Mouse (Mus musculus): Measurements from ENCODE around the gene BC030867. TPM values are rescaled to one million over a fixed set of nuclear protein-coding genes. Genes with fewer than 3 reads are reported as not detected.
A peak's percentile ranks its signal among the peaks of the same experiment; 100 is the strongest.

BC030867 gene
- 13.1 and 13.5 TPM in 2 replicates for polyA plus RNA-seq (2015; fragmentation: Nextera tagmentation; extraction: Ambion mirVana)

- under 1% methylated on average over 41 of the region's 41 CpGs for WGBS
- peak; percentile 69 for ATAC-seq
- Histone ChIP-seq H3K4me1 (replicated peaks) (peaks cover 21% of the 10 kb centered on the region), H3K27me3 (replicated peaks) (no peaks in the 10 kb centered on the region), H3K9me3 (no peaks in the 10 kb centered on the region), H3K4me2 (replicated peaks) (peak within 1 kb of the TSS; percentile 90), H3K36me3 (no peaks in the 10 kb centered on the region), H3K27ac (peak within 1 kb of the TSS; percentile 48; the same call in 1 of the 2 replicates), H3K9ac (peak within 1 kb of the TSS; percentile 68), H3K4me3 (replicated peaks) (peak within 1 kb of the TSS; percentile 73)
These were observed at the start of gene BC030867 for GRCm38 (mm10) chr11:102248630-102249230. Gene BC030867, plus strand, starts transcription at chr11:102248882.

- Histone ChIP-seq H3K4me1 (replicated peaks) (0 out of 2 replicates have a peak, but pooled peaks cover 5% of the 10 kb centered on the region), H3K27me3 (replicated peaks) (no peaks in the 10 kb centered on the region), H3K36me3 (peaks cover 51% of the 10 kb centered on the region), H3K4me2 (replicated peaks) (no peak overlapping the region), H3K9me3 (no peaks in the 10 kb centered on the region), H3K9ac (no peak overlapping the region), H3K27ac (no peak overlapping the region), H3K4me3 (replicated peaks) (no peak overlapping the region)
- no peak for ATAC-seq
- WGBS = 31% methylated on average over 9 of the region's 9 CpGs
These were observed 48.8 kb upstream of the BC030867 start for GRCm38 (mm10) chr11:102199856-102200255.

- no peak overlapping the region for H3K9ac ChIP-seq
- no peak; the same call in 1 of the 2 replicates for ATAC-seq
- peaks cover 45% of the 10 kb centered on the region for H3K36me3 ChIP-seq
- no peaks in the 10 kb centered on the region for H3K27me3 ChIP-seq (replicated peaks)
- H3K4me3 ChIP-seq (replicated peaks) = no peak overlapping the region
- H3K9me3 ChIP-seq = no peaks in the 10 kb centered on the region
- 0 out of 2 replicates have a peak, but pooled peaks cover 5% of the 10 kb centered on the region for H3K4me1 ChIP-seq (replicated peaks)
- H3K4me2 ChIP-seq (replicated peaks) = no peak overlapping the region
- WGBS = 72% methylated on average over 12 of the region's 12 CpGs
- no peak overlapping the region for H3K27ac ChIP-seq
These were observed 47.3 kb upstream of the BC030867 start for GRCm38 (mm10) chr11:102201408-102201821.

- Histone ChIP-seq H3K9me3 (no peaks in the 10 kb centered on the region), H3K27ac (no peak overlapping the region; the same call in 1 of the 2 replicates), H3K4me1 (replicated peaks) (peaks cover 39% of the 10 kb centered on the region), H3K4me2 (replicated peaks) (no peak overlapping the region), H3K27me3 (replicated peaks) (no peaks in the 10 kb centered on the region), H3K36me3 (peaks cover 30% of the 10 kb centered on the region), H3K9ac (no peak overlapping the region), H3K4me3 (replicated peaks) (no peak overlapping the region)
- WGBS = 72% methylated on average over 30 of the region's 30 CpGs
- no peak for ATAC-seq
These were observed 42.2 kb upstream of the BC030867 start for GRCm38 (mm10) chr11:102206481-102206880.

- peak overlapping the region; percentile 25 for H3K27ac ChIP-seq
- WGBS = 41% methylated on average over 11 of the region's 11 CpGs
- H3K27me3 ChIP-seq (replicated peaks) = no peaks in the 10 kb centered on the region
- H3K9ac ChIP-seq = no peak overlapping the region
- peak overlapping the region; percentile 26; the same call in 1 of the 2 replicates for H3K4me2 ChIP-seq (replicated peaks)
- peaks cover 46% of the 10 kb centered on the region for H3K4me1 ChIP-seq (replicated peaks)
- H3K9me3 ChIP-seq = no peaks in the 10 kb centered on the region
- peak; percentile 27 for ATAC-seq
- peaks cover 22% of the 10 kb centered on the region for H3K36me3 ChIP-seq
- H3K4me3 ChIP-seq (replicated peaks) = no peak overlapping the region
These were observed 40.6 kb upstream of the BC030867 start for GRCm38 (mm10) chr11:102207825-102208777.

GRCm38 (mm10) chr11:102208846-102209245 is 39.8 kb upstream of the BC030867 start:
- peak overlapping the region; percentile 8; the same call in 1 of the 2 replicates for H3K27ac ChIP-seq
- H3K4me1 ChIP-seq (replicated peaks) = peaks cover 53% of the 10 kb centered on the region
- H3K36me3 ChIP-seq = peaks cover 18% of the 10 kb centered on the region
- no peak overlapping the region for H3K9ac ChIP-seq
- H3K9me3 ChIP-seq = no peaks in the 10 kb centered on the region
- H3K27me3 ChIP-seq (replicated peaks) = no peaks in the 10 kb centered on the region
- ATAC-seq = no peak
- H3K4me2 ChIP-seq (replicated peaks) = 0 out of 2 replicates have a peak overlapping the region, but pooled peaks have one; percentile 9
- 28% methylated on average over 4 of the region's 4 CpGs for WGBS
- no peak overlapping the region for H3K4me3 ChIP-seq (replicated peaks)

- H3K4me3 ChIP-seq (replicated peaks) = no peak overlapping the region
- H3K4me2 ChIP-seq (replicated peaks) = no peak overlapping the region
- H3K9ac ChIP-seq = no peak overlapping the region
- peaks cover 11% of the 10 kb centered on the region for H3K36me3 ChIP-seq
- WGBS = 35% methylated on average over 2 of the region's 2 CpGs
- ATAC-seq = no peak
- no peak overlapping the region for H3K27ac ChIP-seq
- H3K27me3 ChIP-seq (replicated peaks) = no peaks in the 10 kb centered on the region
- H3K4me1 ChIP-seq (replicated peaks) = peaks cover 62% of the 10 kb centered on the region
- H3K9me3 ChIP-seq = no peaks in the 10 kb centered on the region
These were observed 38.9 kb upstream of the BC030867 start for GRCm38 (mm10) chr11:102209742-102210141.

- no peak for ATAC-seq
- WGBS = 73% methylated on average over 3 of the region's 3 CpGs
- H3K27ac ChIP-seq = no peak overlapping the region
- no peak overlapping the region for H3K4me3 ChIP-seq (replicated peaks)
- no peak overlapping the region for H3K4me2 ChIP-seq (replicated peaks)
- H3K36me3 ChIP-seq = peaks cover 8% of the 10 kb centered on the region
- H3K9ac ChIP-seq = no peak overlapping the region
- no peaks in the 10 kb centered on the region for H3K27me3 ChIP-seq (replicated peaks)
- no peaks in the 10 kb centered on the region for H3K9me3 ChIP-seq
- H3K4me1 ChIP-seq (replicated peaks) = peaks cover 66% of the 10 kb centered on the region
These were observed 38.5 kb upstream of the BC030867 start for GRCm38 (mm10) chr11:102210185-102210584.

GRCm38 (mm10) chr11:102211011-102211410 is 37.7 kb upstream of the BC030867 start:
- Histone ChIP-seq H3K4me2 (replicated peaks) (0 out of 2 replicates have a peak overlapping the region, but pooled peaks have one; percentile 2), H3K36me3 (peaks cover 7% of the 10 kb centered on the region), H3K9ac (no peak overlapping the region), H3K4me1 (replicated peaks) (peaks cover 74% of the 10 kb centered on the region), H3K27me3 (replicated peaks) (no peaks in the 10 kb centered on the region), H3K27ac (no peak overlapping the region), H3K4me3 (replicated peaks) (no peak overlapping the region), H3K9me3 (no peaks in the 10 kb centered on the region)
- no peak for ATAC-seq
- WGBS = 29% methylated on average over 5 of the region's 5 CpGs

- H3K4me2 ChIP-seq (replicated peaks) = no peak overlapping the region
- no peak overlapping the region for H3K9ac ChIP-seq
- H3K27ac ChIP-seq = no peak overlapping the region
These were observed 36.7 kb upstream of the BC030867 start for GRCm38 (mm10) chr11:102211936-102212341.

GRCm38 (mm10) chr11:102214430-102215156 is 34.1 kb upstream of the BC030867 start:
- Histone ChIP-seq H3K9me3 (no peaks in the 10 kb centered on the region), H3K27me3 (replicated peaks) (no peaks in the 10 kb centered on the region), H3K4me2 (replicated peaks) (peak overlapping the region; percentile 95), H3K9ac (no peak overlapping the region), H3K4me3 (replicated peaks) (no peak overlapping the region), H3K27ac (peak overlapping the region; percentile 74), H3K36me3 (no peaks in the 10 kb centered on the region), H3K4me1 (replicated peaks) (peaks cover 82% of the 10 kb centered on the region)
- ATAC-seq = no peak
- 27% methylated on average over 10 of the region's 10 CpGs for WGBS

More at GRCm38 (mm10) chr11:102211936-102212341, 36.7 kb upstream of the BC030867 start:
- H3K4me3 ChIP-seq (replicated peaks) = no peak overlapping the region
- no peaks in the 10 kb centered on the region for H3K36me3 ChIP-seq
- peaks cover 80% of the 10 kb centered on the region for H3K4me1 ChIP-seq (replicated peaks)
- WGBS = 59% methylated on average over 18 of the region's 18 CpGs
- H3K27me3 ChIP-seq (replicated peaks) = no peaks in the 10 kb centered on the region
- no peak for ATAC-seq
- H3K9me3 ChIP-seq = no peaks in the 10 kb centered on the region

Measured in intestine, embryonic 15.5 days (tissue).